Mouse (Mus musculus): ENCODE results near the gene Ripor3.
A peak's percentile ranks its signal among the peaks of the same experiment; 100 is the strongest.

DNA sequence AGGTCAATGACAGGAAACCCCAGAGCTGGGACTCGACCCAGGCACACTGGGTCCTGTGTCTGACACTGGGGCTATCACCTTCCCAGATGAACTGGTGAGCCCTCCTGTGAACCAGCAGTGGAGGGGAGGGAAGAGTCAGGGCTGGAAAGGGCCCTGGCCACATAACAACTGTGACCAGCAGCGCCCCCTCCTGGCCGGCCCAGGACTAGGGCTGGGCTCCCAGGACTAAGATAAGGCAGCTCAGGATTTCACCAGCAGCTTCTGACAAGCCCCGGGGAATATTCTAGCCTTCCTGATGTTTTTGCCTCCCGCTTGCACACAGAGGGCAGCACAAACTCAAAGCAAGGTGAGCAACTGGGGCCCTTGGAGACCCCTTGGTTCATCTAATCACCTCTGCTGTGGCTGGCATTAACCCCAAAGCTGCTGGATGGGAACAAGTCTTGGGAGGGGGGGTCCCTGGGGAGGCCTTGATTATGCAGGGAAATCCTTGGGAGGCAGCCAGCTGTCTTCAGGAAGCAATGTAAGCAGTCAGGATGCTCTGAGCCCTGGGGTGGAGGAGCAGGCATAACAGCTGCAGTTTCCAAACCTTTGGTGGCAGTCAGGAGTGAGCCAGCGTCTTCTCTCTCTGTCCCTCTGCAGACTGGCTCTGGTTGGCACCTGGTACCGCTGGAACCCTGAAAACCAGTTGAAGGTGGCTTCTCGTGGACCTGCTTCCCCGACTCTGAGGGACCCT, at the start of gene Ripor3:
- TF ChIP-seq CTCF (IDR thresholded peaks at IDR 0.05; ENCODE audit: low read depth) (peak; percentile 83), EP300 (optimal IDR thresholded peaks at IDR 0.05) (no peak)

All from stomach, postnatal 0 days (tissue).